Mouse (Mus musculus) myocyte (in vitro differentiated cells): ENCODE data around the gene Herpud1.

Experiments used
- MAX ChIP-seq: IDR thresholded peaks from one replicate; pipeline ENCODE4 v1.6.1; 2011; ENCODE audit warnings: low read depth, mild to moderate bottlenecking, control low read depth
- MYOG ChIP-seq, 3 experiments: IDR thresholded peaks; one replicate each; pipeline ENCODE4 v1.6.1; 2011; ENCODE audit warnings: control low read depth in 2 of 3, low read depth in 2 of 3, mild to moderate bottlenecking in 2 of 3; ENCODE audit not compliant: insufficient read length in 2 of 3, control insufficient read depth in 1 of 3, insufficient read depth in 1 of 3
- POLR2A ChIP-seq: IDR thresholded peaks from one replicate; pipeline ENCODE4 v1.6.1; 2011; ENCODE audit warnings: low read depth, mild to moderate bottlenecking, control low read depth, moderate library complexity; ENCODE audit not compliant: insufficient read length

DNA sequence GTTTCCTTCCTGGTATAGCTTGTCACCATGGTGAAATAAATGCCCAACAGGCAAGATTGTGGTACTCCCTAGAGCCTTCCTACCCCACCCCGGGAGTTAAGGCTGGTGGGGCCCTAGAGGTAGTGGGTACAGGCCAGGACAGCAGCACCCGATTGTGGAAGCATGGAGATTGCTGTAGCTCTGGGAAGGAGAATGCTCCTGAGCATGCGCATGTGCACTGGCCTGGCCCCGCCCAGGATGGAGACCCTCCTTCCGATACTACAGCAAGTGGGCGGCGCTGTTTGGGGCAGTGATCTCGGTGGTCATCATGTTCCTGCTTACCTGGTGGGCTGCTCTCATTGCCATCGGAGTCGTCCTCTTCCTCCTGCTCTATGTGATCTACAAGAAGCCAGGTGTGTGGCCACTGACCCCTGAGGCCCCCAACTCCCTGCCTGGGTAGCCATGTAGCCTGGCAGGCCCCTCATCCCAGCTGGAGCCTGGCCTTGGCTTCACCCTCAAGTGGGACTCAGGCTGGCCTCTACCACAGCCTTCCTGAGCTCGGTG lies 42.4 kb upstream of the Herpud1 start:
- TF ChIP-seq POLR2A = no peak
- no peak for TF ChIP-seq MAX
- no peak for TF ChIP-seq MYOG (IDR thresholded peaks at IDR 0.05; ENCODE audit: control insufficient read depth in 1 of 3, insufficient read depth in 1 of 3, insufficient read length in 2 of 3, low read depth in 2 of 3)
